Mouse (Mus musculus) hindbrain, postnatal 0 days (tissue): ENCODE measurements at regions not wholly inside any gene's neighbourhood (a gene's known extent, or its start where the extent isn't known, plus 50 kb on each side); places are given as distances from the start of the nearest gene placed in this dataset.

Experiments
- ATAC-seq: fragments of 200-750 bp; cut with Nextera tagmentation; 2 replicates; pipeline ENCODE4 v1.8.0; 2017; ENCODE audit warnings: mild to moderate bottlenecking, moderate TSS enrichment, moderate library complexity
- DNase-seq: peaks from one replicate; pipeline ENCODE4 v3.0.0-alpha.2; 2015; ENCODE audit warnings: low spot score
- H3K27ac ChIP-seq: fragments of 300-500 bp; sonication (generic); 2 replicates; pipeline ENCODE4 v1.5.1; 2014; ENCODE audit warnings: mild to moderate bottlenecking
- H3K27me3 ChIP-seq: fragments of 300-500 bp; sonication (generic); 2 replicates; pipeline ENCODE4 v1.6.1; 2014; ENCODE audit warnings: low read length, mixed read lengths; ENCODE audit not compliant: insufficient read depth
- H3K36me3 ChIP-seq: fragments of 300-500 bp; sonication (generic); 2 replicates; pipeline ENCODE4 v1.6.1; 2014; ENCODE audit warnings: low read length, mixed read lengths; ENCODE audit not compliant: insufficient read depth
- H3K4me1 ChIP-seq: fragments of 300-500 bp; sonication (generic); 2 replicates; pipeline ENCODE4 v1.6.1; 2014; ENCODE audit warnings: antibody characterized with exemption, low read length, mixed read lengths; ENCODE audit not compliant: insufficient read depth
- H3K4me2 ChIP-seq: fragments of 300-500 bp; sonication (generic); 2 replicates; pipeline ENCODE4 v1.6.1; 2014; ENCODE audit warnings: low read depth, mild to moderate bottlenecking, low read length, moderate library complexity, mixed read lengths
- H3K4me3 ChIP-seq: fragments of 300-500 bp; sonication (generic); 2 replicates; pipeline ENCODE4 v1.5.1; 2014; ENCODE audit warnings: low read length
- H3K9ac ChIP-seq: fragments of 300-500 bp; sonication (generic); replicated peaks from 2 replicates; pipeline ENCODE4 v1.6.1; 2014; ENCODE audit warnings: mild to moderate bottlenecking, low read length, moderate library complexity, mixed read lengths
- H3K9me3 ChIP-seq: fragments of 300-500 bp; sonication (generic); 2 replicates; pipeline ENCODE4 v1.6.1; 2016; ENCODE audit warnings: low read length, mixed read lengths
- CTCF ChIP-seq: IDR thresholded peaks from 2 replicates; pipeline ENCODE4 v1.5.1; 2016; ENCODE audit warnings: antibody characterized with exemption, control low read depth, low read depth
- WGBS: fragments of 180-500 bp; shearing (Covaris S2); extraction: QIAGEN DNeasy Blood & Tissue Kit; methylation state at CpG from one replicate; pipeline ENCODE4 v1.1.7; 2014; 5-methylcytosine and 5-hydroxymethylcytosine counted together

- Histone ChIP-seq H3K9ac (no peak overlapping the region), H3K27me3 (no peaks in the 10 kb centered on the region), H3K9me3 (no peaks in the 10 kb centered on the region), H3K4me3 (no peak overlapping the region), H3K4me1 (no peaks in the 10 kb centered on the region), H3K4me2 (no peak overlapping the region), H3K27ac (no peak overlapping the region), H3K36me3 (no peaks in the 10 kb centered on the region)
- 64% methylated on average over 3 of the region's 3 CpGs for WGBS
- ATAC-seq (no peak), DNase-seq (no peak)
- TF ChIP-seq CTCF = no peak
Observed at GRCm38 (mm10) chr16:76447033-76447432, 73.4 kb upstream of the Nrip1 start.

- no peaks in the 10 kb centered on the region for H3K9me3 ChIP-seq
- H3K27ac ChIP-seq = no peak overlapping the region
- H3K4me2 ChIP-seq = no peak overlapping the region
- TF ChIP-seq CTCF = no peak
- no peak for ATAC-seq
- no peaks in the 10 kb centered on the region for H3K36me3 ChIP-seq
- whole genome bisulfite sequencing = 84% methylated on average over 3 of the region's 3 CpGs
- no peak overlapping the region for H3K9ac ChIP-seq
- no peak overlapping the region for H3K4me3 ChIP-seq
- no peaks in the 10 kb centered on the region for H3K27me3 ChIP-seq
- DNase-seq = no peak
- no peaks in the 10 kb centered on the region for H3K4me1 ChIP-seq
Observed at GRCm38 (mm10) chr16:76444668-76445067, 71.0 kb upstream of the Nrip1 start.

- TF ChIP-seq CTCF = no peak
- no peak overlapping the region for H3K9ac ChIP-seq
- no peak overlapping the region for H3K27ac ChIP-seq
- WGBS = 87% methylated on average over 2 of the region's 2 CpGs
- H3K36me3 ChIP-seq = no peaks in the 10 kb centered on the region
- H3K4me1 ChIP-seq = no peaks in the 10 kb centered on the region
- H3K27me3 ChIP-seq = no peaks in the 10 kb centered on the region
- ATAC-seq (no peak), DNase-seq (no peak)
- no peak overlapping the region for H3K4me3 ChIP-seq
- H3K9me3 ChIP-seq = no peaks in the 10 kb centered on the region
- H3K4me2 ChIP-seq = no peak overlapping the region
Observed at GRCm38 (mm10) chr16:76442635-76443034, 69.0 kb upstream of the Nrip1 start.

DNA sequence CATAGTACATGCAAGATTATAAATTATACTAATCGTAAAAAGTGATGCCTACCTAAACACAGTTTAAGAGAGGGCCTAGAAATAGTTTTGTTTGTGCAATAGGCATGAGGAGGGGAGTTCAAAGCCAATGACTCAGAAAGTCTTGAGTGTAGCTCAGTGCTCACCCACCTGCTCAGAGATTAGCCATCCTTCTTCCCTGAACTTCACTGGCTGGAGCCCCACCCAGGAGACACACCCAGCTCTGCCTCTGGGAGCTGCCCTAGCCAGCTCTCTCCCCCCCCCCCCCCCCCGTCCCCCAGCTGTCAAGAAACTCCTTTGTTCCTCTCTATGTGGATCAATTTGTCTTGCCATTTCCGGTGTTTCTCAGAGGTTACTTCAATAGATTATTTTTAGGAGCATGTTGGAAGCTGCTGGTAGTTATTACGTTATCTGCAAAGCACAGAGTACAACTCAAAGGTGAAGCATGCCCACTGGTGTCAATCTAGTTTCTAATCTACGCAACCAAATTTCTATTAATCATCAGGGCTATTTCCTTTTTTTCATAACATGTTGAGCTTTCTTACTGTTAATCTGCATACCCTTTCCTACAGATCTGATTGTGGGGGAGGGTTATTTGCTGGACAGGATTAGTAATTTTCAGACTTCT is 68.3 kb upstream of the Nrip1 start:
- no peak for TF ChIP-seq CTCF
- 60% methylated on average over 5 of the region's 5 CpGs for WGBS

DNA sequence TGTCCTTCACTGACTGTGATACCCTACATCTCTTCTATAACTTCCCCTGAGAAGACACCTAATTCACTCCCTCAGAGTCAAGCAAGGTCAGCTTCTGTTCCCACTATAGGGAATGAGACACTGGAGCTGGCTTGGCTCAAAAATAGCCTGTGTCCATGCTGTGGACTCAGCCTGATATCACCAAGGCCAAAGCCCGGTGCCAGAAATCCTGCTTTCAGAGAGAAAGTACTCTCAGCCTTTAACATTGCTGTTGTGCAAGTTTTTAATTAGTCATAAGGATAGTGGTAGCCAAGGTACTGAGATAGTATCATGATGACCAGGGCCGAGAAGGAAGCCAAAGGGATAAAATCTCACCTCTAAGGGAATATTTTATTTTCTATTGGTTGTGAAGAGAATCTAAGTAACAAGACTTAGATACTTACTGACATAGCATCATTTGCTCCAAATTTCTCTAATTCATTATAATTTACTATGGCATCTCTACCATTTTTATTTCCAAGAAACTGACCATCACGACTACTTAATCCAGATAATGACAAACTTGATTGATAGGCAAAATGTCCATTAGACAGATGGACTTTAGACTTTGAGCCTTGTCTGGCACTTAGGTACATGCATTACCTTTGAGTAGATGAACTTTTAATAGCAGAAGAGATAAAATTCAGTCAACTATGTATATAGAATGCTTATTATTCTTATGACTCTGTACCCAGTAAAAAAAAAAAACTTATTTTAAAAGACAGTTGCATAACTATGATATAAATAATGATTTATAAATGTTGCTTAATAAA is 64.7 kb upstream of the Nrip1 start:
- H3K36me3 ChIP-seq = no peaks in the 10 kb centered on the region
- H3K9ac ChIP-seq = no peak overlapping the region
- ATAC-seq (no peak), DNase-seq (no peak)
- 90% methylated on average over 3 of the region's 3 CpGs for WGBS
- H3K4me1 ChIP-seq = no peaks in the 10 kb centered on the region; the same call in 1 of the 2 replicates
- H3K4me3 ChIP-seq = no peak overlapping the region
- no peaks in the 10 kb centered on the region for H3K9me3 ChIP-seq
- TF ChIP-seq CTCF = no peak
- no peak overlapping the region for H3K27ac ChIP-seq
- H3K27me3 ChIP-seq = no peaks in the 10 kb centered on the region
- no peak overlapping the region for H3K4me2 ChIP-seq

More for the DNA sequence above, 68.3 kb upstream of the Nrip1 start:
- no peak overlapping the region for H3K4me2 ChIP-seq
- no peak for ATAC-seq
- no peak overlapping the region for H3K27ac ChIP-seq
- H3K9me3 ChIP-seq = no peaks in the 10 kb centered on the region
- no peaks in the 10 kb centered on the region for H3K36me3 ChIP-seq
- H3K4me1 ChIP-seq = no peaks in the 10 kb centered on the region
- DNase-seq = no peak
- no peaks in the 10 kb centered on the region for H3K27me3 ChIP-seq
- H3K4me3 ChIP-seq = no peak overlapping the region
- no peak overlapping the region for H3K9ac ChIP-seq

GRCm38 (mm10) chr16:76436290-76436689 is 62.7 kb upstream of the Nrip1 start:
- WGBS = 96% methylated on average over 6 of the region's 6 CpGs

More at GRCm38 (mm10) chr16:76436290-76436689, 62.7 kb upstream of the Nrip1 start:
- Histone ChIP-seq H3K4me2 (no peak overlapping the region), H3K27ac (no peak overlapping the region), H3K4me1 (no peaks in the 10 kb centered on the region; the same call in 1 of the 2 replicates), H3K9ac (no peak overlapping the region), H3K9me3 (no peaks in the 10 kb centered on the region), H3K4me3 (no peak overlapping the region), H3K27me3 (no peaks in the 10 kb centered on the region), H3K36me3 (no peaks in the 10 kb centered on the region)
- TF ChIP-seq CTCF = no peak
- DNase-seq = no peak
- no peak for ATAC-seq
